Mouse (Mus musculus) limb, embryonic 14.5 days (tissue): ENCODE data around the gene Creb3. TPM values are rescaled to one million over a fixed set of nuclear protein-coding genes. Genes with fewer than 3 reads are reported as not detected.

Experiments used
- ATAC-seq: fragments of 200-750 bp; cut with Nextera tagmentation; 2 replicates; pipeline ENCODE4 v1.8.0; 2017; ENCODE audit warnings: low read depth, moderate number of reproducible peaks, moderate TSS enrichment; ENCODE audit not compliant: low FRiP score
- DNase-seq: peaks from one replicate; pipeline ENCODE4 v3.0.0-alpha.2; 2015; ENCODE audit warnings: low spot score
- H3K27ac ChIP-seq: fragments of 300-500 bp; sonication (generic); replicated peaks from 2 replicates; pipeline ENCODE4 v1.5.1; 2014; ENCODE audit warnings: low read depth, mild to moderate bottlenecking, low read length, moderate library complexity, mixed read lengths
- H3K27me3 ChIP-seq: fragments of 300-500 bp; sonication (generic); 2 replicates; pipeline ENCODE4 v1.6.1; 2014; ENCODE audit warnings: low read length, mixed read lengths; ENCODE audit not compliant: control insufficient read depth, insufficient read depth
- H3K36me3 ChIP-seq: fragments of 300-500 bp; sonication (generic); 2 replicates; pipeline ENCODE4 v1.6.1; 2014; ENCODE audit warnings: mild to moderate bottlenecking, low read length, moderate library complexity, mixed read lengths; ENCODE audit not compliant: control insufficient read depth, insufficient read depth
- H3K4me1 ChIP-seq: fragments of 300-500 bp; sonication (generic); 2 replicates; pipeline ENCODE4 v1.6.1; 2014; ENCODE audit warnings: antibody characterized with exemption, low read length, mixed read lengths; ENCODE audit not compliant: control insufficient read depth, insufficient read depth
- H3K4me2 ChIP-seq: fragments of 300-500 bp; sonication (generic); replicated peaks from 2 replicates; pipeline ENCODE4 v1.6.1; 2014; ENCODE audit warnings: low read depth, mild to moderate bottlenecking, low read length, moderate library complexity; ENCODE audit not compliant: severe bottlenecking
- H3K4me3 ChIP-seq: fragments of 300-500 bp; sonication (generic); replicated peaks from 2 replicates; pipeline ENCODE4 v1.5.1; 2014; ENCODE audit warnings: low read length
- H3K9ac ChIP-seq: fragments of 300-500 bp; sonication (generic); 2 replicates; pipeline ENCODE4 v1.6.1; 2014; ENCODE audit warnings: mild to moderate bottlenecking, low read depth, low read length, moderate library complexity; ENCODE audit not compliant: severe bottlenecking
- H3K9me3 ChIP-seq: fragments of 300-500 bp; sonication (generic); 2 replicates; pipeline ENCODE4 v1.6.1; 2016; ENCODE audit warnings: low read length; ENCODE audit not compliant: control insufficient read depth
- POLR2A ChIP-seq: fragments of 200-500 bp; IDR thresholded peaks from 2 replicates; pipeline ENCODE4 v1.8.0; 2012; ENCODE audit warnings: inconsistent platforms, mild to moderate bottlenecking, moderate library complexity, borderline replicate concordance; ENCODE audit not compliant: insufficient read depth, insufficient read length; ENCODE audit errors: extremely low read depth
- WGBS: fragments of 180-500 bp; shearing (Covaris S2); extraction: QIAGEN DNeasy Blood & Tissue Kit; methylation state at CpG from one replicate; pipeline ENCODE4 v1.1.7; 2014; 5-methylcytosine and 5-hydroxymethylcytosine counted together
- polyA plus RNA-seq, 2 experiments: library from polyadenylated mRNA; depleted of rRNA in 1 of 2; stranded (reverse) in 1 of 2; unstranded in 1 of 2; fragments of >200 nt; fragmentation: Nextera tagmentation in 1 of 2; extraction: Ambion mirVana in 1 of 2; gene quantifications; 2 replicates each; pipeline versions ENCODE4 v1.2.1 to v1.2.3; 2012 to 2014

The Creb3 gene
- 51.7 and 58.0 TPM in 2 replicates for polyA plus RNA-seq (2012; rRNA removed)
- polyA plus RNA-seq (2014; fragmentation: Nextera tagmentation; extraction: Ambion mirVana) = 71.4 and 78.5 TPM in 2 replicates

DNA sequence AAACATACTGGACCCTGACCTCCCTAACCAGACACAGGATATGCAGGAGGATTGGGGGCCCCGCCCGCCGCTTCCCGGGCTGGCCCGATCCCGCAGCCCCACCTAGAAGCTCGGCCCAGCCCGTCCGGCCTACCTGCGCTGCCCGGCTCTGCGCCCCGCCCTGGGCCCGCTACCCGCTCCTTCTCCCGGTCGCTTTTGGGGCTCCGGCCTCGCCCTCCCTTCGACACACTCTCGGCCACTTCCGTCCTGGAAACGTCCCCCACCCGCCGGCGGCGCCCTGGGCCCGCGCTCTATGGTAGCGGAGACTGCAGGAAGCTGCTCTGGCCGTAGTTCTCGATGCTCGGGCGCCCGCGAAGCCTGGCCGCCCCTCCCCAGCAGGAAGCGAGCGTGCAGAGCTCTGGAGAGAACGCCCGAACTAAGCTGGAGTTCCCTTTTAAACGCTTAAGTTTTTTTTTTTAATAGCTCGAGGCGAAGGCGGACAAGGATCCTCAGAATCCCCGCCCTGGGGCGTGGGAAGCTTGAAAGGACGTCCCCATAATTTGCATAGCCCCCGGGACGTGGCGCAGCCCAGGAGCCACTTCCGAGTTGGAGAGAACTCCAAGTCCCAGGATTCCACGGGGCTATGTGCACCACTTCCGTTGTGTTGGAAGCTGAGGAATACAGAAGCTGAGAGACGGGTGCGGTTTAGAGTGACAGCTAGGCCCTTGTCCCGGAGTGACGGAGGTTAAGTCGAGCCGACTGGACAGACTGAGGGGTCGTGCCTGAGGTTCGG, at the start of gene Creb3, which contains the start of gene Tln1:
Gene Creb3, plus strand, starts transcription at position 336 of the 772 bp plus-strand sequence.
Gene Tln1, minus strand, starts transcription at position 695 of the 772 bp plus-strand sequence.
- under 1% methylated on average over 62 of the region's 62 CpGs for WGBS
- 0 out of 2 replicates have a peak, but pooled peaks have one; percentile 56 for TF ChIP-seq POLR2A
- Histone ChIP-seq H3K9ac (peak within 1 kb of the TSS; percentile 91), H3K9me3 (no peaks in the 10 kb centered on the region), H3K4me3 (peak within 1 kb of the TSS; percentile 78), H3K4me1 (peaks cover 48% of the 10 kb centered on the region), H3K27me3 (no peaks in the 10 kb centered on the region), H3K36me3 (peaks cover 38% of the 10 kb centered on the region), H3K27ac (peak within 1 kb of the TSS; percentile 98), H3K4me2 (peak within 1 kb of the TSS; percentile 60)
- peak; percentile 91 for ATAC-seq
- peak; percentile 97 for DNase-seq

GRCm38 (mm10) chr4:43512653-43513052, 49.5 kb upstream of the Creb3 start:
- H3K4me2 ChIP-seq = no peak overlapping the region
- H3K36me3 ChIP-seq = peaks cover 10% of the 10 kb centered on the region
- no peaks in the 10 kb centered on the region for H3K9me3 ChIP-seq
- H3K27me3 ChIP-seq = no peaks in the 10 kb centered on the region
- TF ChIP-seq POLR2A = no peak
- no peak overlapping the region for H3K4me3 ChIP-seq
- H3K9ac ChIP-seq = no peak overlapping the region
- DNase-seq (no peak), ATAC-seq (no peak)
- no peak overlapping the region for H3K27ac ChIP-seq
- peaks cover 17% of the 10 kb centered on the region for H3K4me1 ChIP-seq
- 55% methylated on average over 7 of the region's 7 CpGs for WGBS

DNA sequence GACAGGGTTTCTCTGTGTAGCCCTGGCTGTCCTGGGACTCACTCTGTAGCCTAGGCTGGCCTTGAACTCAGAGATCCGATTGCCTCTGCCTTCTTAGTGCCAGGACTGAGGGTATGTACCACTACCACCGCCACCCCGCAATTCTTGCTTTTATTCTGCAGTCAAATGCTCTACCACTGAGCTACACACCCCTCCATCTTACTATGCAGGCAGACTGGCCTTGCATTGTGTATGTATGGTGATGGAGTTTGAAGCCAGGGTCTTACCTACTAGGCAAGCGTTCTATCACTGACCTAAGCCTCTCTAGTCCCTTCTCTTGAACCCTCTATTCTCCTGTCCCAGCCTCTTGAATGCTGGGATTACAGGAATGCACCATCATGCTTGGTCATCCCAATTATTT, 48.8 kb upstream of the Creb3 start:
- 90% methylated on average over 4 of the region's 4 CpGs for WGBS
- no peak overlapping the region for H3K4me2 ChIP-seq

DNA sequence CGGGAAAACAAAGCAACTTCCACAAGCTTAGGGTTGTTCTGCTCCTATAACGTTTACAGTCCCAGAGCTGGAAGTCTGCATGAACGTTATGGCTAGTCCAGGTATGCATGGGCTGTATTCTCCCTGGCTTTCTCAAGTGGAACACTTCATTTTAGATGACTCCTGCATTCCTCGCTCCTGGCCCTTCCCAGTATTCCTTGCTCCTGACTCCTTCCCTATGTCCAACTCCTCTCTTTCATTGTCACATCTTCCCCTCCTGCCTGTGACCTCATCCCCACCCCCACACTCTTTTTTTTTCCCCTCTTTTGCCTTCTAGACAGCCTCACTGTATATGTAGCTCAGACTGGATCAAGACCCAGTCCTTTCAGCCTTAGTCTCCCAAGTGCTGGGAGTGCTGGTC, 48.3 kb upstream of the Creb3 start:
- Histone ChIP-seq H3K27ac (no peak overlapping the region), H3K4me1 (peaks cover 7% of the 10 kb centered on the region), H3K9me3 (no peaks in the 10 kb centered on the region), H3K27me3 (no peaks in the 10 kb centered on the region), H3K9ac (no peak overlapping the region), H3K36me3 (peaks cover 18% of the 10 kb centered on the region), H3K4me3 (no peak overlapping the region), H3K4me2 (no peak overlapping the region)
- no peak for TF ChIP-seq POLR2A
- DNase-seq (no peak), ATAC-seq (no peak)
- WGBS = 57% methylated on average over 4 of the region's 4 CpGs

More for the DNA sequence above, 48.8 kb upstream of the Creb3 start:
- H3K27ac ChIP-seq = no peak overlapping the region
- no peak overlapping the region for H3K9ac ChIP-seq
- ATAC-seq (no peak), DNase-seq (no peak)
- H3K4me3 ChIP-seq = no peak overlapping the region
- H3K27me3 ChIP-seq = no peaks in the 10 kb centered on the region
- peaks cover 16% of the 10 kb centered on the region for H3K36me3 ChIP-seq
- H3K9me3 ChIP-seq = no peaks in the 10 kb centered on the region
- no peak for TF ChIP-seq POLR2A
- peaks cover 11% of the 10 kb centered on the region for H3K4me1 ChIP-seq

DNA sequence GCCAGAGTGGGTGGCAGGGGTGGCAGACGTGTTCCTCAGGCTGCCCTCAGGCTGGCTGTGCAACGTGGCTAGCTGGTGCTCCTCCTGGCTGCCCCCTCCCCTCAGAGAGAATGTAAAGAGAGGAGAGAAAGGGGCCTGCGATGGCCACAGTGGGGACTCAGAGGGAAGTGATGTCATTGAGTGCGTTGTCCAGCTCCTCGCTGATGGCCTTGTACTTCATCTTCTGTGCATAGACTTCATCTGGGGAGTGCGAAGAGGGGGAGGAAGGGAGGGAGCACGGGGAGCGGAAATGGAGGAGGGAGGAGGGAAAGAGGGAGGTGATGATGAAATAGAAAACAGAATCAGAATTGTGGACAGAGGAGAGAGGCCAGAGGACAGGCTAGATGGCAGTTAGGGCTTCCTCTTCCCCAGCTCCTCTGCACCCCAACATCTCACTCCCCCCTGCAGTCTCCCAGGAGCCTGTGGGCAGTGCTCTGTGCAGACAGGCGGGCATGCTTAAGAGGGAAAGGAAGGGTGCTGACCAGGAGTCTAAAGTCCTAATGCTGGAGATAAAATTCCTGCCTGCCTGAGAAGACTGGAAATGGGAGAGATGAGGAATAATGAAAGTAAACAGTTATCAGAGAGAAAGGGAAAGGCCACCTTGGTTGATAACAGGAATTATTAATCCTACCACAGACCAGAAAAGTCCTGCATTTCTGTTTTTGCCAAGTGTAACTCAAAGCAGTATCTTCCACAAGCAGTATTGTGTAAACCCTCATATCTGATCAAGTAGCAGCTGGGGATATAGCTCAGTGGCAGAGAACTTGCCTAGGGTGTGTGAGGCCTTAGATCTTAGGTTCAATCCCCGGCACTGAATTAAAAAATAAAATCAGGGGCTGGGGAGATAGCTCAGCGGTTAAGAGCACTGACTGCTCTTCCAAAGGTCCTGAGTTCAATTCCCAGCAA, 46.1 kb upstream of the Creb3 start:
- 72% methylated on average over 11 of the region's 11 CpGs for WGBS
- Histone ChIP-seq H3K4me1 (peaks cover 8% of the 10 kb centered on the region), H3K27me3 (no peaks in the 10 kb centered on the region), H3K36me3 (peaks cover 26% of the 10 kb centered on the region), H3K9ac (no peak overlapping the region), H3K4me3 (no peak overlapping the region), H3K27ac (no peak overlapping the region), H3K9me3 (no peaks in the 10 kb centered on the region), H3K4me2 (no peak overlapping the region)
- no peak for TF ChIP-seq POLR2A
- no peak for DNase-seq
- ATAC-seq = no peak
